Mouse (Mus musculus) E14TG2a.4 (cell line): ENCODE results near the gene Pxn.

ENCODE experiments used
- CTCF ChIP-seq: conservative IDR thresholded peaks from 2 replicates; pipeline ENCODE4 v1.5.1; 2014; ENCODE audit warnings: low read length
- NANOG ChIP-seq: IDR thresholded peaks from 2 replicates; pipeline ENCODE4 v1.6.1; 2014; ENCODE audit warnings: borderline replicate concordance, low read length, mixed read lengths
- POU5F1 ChIP-seq: IDR thresholded peaks from 2 replicates; pipeline ENCODE4 v1.6.1; 2014; ENCODE audit warnings: low read length, borderline replicate concordance

- TF ChIP-seq CTCF: peak; percentile 57
- TF ChIP-seq POU5F1: no peak
- no peak for TF ChIP-seq NANOG
Observed at GRCm38 (mm10) chr5:115506454-115507201, at the start of gene Pxn.
